Mouse (Mus musculus): ENCODE measurements around the gene Efcab11.

DNA sequence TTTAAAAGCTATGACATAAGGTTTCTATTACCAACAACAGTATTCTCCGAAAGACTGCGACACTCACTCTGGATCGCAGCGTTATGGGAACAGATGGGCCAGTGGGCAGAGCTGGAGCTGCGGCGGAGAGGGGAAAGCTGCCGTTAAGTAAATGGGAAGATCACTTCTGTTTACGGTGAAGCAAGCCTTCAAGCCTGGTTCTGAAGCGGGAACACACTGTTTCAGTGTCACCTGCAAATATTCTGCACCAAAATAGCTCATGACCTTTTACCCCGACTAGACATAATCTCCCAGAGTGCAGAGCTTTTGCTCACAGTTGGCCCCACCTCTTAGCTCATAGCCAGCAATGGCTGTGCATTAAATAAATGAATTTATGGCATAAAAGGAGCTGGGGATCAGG, 162.9 kb downstream of the Efcab11 start:
- TF ChIP-seq CTCF (IDR thresholded peaks at IDR 0.05; ENCODE audit: borderline replicate concordance, insufficient read depth, low read depth, low read length) (no peak), POLR2A (IDR thresholded peaks at IDR 0.05; ENCODE audit: borderline replicate concordance, insufficient read depth, low read length) (no peak)
